In genomic region chr3:107712081-107712480, GRCm38 (mm10) we compare ENCODE assay signal across 24 mouse cellular contexts.
"Had no signal": no experiment of that assay in that cellular context is flagged by ENCODE, and none has a peak within 500 bp of the region (broad histone marks: within the 10 kb centered on the region; RNA-seq: fewer than 3 reads in every experiment).

No protein-coding gene starts in this region.

- H3K4me3 ChIP-seq: gastrocnemius, adult 2 months; heart, adult 2 months; heart, embryonic 13.5 days; heart, embryonic 15.5 days; hindbrain, embryonic 10.5 days; hindbrain, embryonic 12.5 days; intestine, embryonic 15.5 days; layer of hippocampus, adult 2 months; left cerebral cortex, adult 2 months; limb, embryonic 13.5 days; limb, embryonic 15.5 days; liver, embryonic 12.5 days had no signal

- H3K4me1 ChIP-seq: hindbrain, embryonic 10.5 days; hindbrain, embryonic 12.5 days; liver, embryonic 12.5 days had no signal

- H3K4me2 ChIP-seq: heart, embryonic 11.5 days; heart, embryonic 13.5 days; heart, embryonic 15.5 days; hindbrain, embryonic 12.5 days; hindbrain, embryonic 14.5 days; intestine, embryonic 15.5 days; limb, embryonic 13.5 days; limb, embryonic 15.5 days; liver, embryonic 12.5 days had no signal

- H3K36me3 ChIP-seq: heart, embryonic 13.5 days; heart, embryonic 15.5 days; hindbrain, embryonic 10.5 days; hindbrain, embryonic 12.5 days; intestine, embryonic 15.5 days; limb, embryonic 13.5 days; limb, embryonic 15.5 days; liver, embryonic 12.5 days had no signal

- DNase-seq: gastrocnemius, adult 2 months; gastrocnemius, postnatal 10 days; gastrocnemius, postnatal 25 days; heart, adult 2 months; heart, postnatal 14 days; heart, postnatal 36 days; kidney, adult 18-20 months; kidney, adult 8-10 months; kidney, postnatal 10 days; kidney, postnatal 25 days; kidney, postnatal 4 days had no signal

- H3K27ac ChIP-seq: gastrocnemius, adult 2 months; heart, adult 2 months; heart, embryonic 13.5 days; heart, embryonic 15.5 days; hindbrain, embryonic 10.5 days; hindbrain, embryonic 12.5 days; hindbrain, embryonic 14.5 days; intestine, embryonic 15.5 days; layer of hippocampus, adult 2 months; left cerebral cortex, adult 2 months; limb, embryonic 13.5 days; limb, embryonic 15.5 days; liver, embryonic 12.5 days; liver, embryonic 14.5 days had no signal

- H3K27me3 ChIP-seq: hindbrain, embryonic 12.5 days; intestine, embryonic 15.5 days; limb, embryonic 13.5 days; limb, embryonic 15.5 days had no signal

- H3K9me3 ChIP-seq: heart, embryonic 13.5 days; heart, embryonic 15.5 days; hindbrain, embryonic 10.5 days; hindbrain, embryonic 12.5 days; intestine, embryonic 15.5 days; limb, embryonic 13.5 days; limb, embryonic 15.5 days; liver, embryonic 12.5 days had no signal
